Mouse (Mus musculus) embryonic fibroblast, embryonic 13.5 days (primary cell): ENCODE data around the gene Ift27. TPM values are rescaled to one million over a fixed set of nuclear protein-coding genes. Genes with fewer than 3 reads are reported as not detected.

Experiments used
- H3K27ac ChIP-seq: 2 replicates; pipeline ENCODE4 v1.5.1; 2012; ENCODE audit warnings: low read length, control low read depth, inconsistent platforms; ENCODE audit not compliant: insufficient read depth
- H3K4me1 ChIP-seq: 2 replicates; pipeline ENCODE4 v1.6.1; 2011; ENCODE audit warnings: low read length; ENCODE audit not compliant: control insufficient read depth, insufficient read depth
- H3K4me3 ChIP-seq: 2 replicates; pipeline ENCODE4 v1.5.1; 2011; ENCODE audit warnings: mild to moderate bottlenecking, control low read depth, low read length; ENCODE audit not compliant: insufficient read depth
- CTCF ChIP-seq: IDR thresholded peaks from 2 replicates; pipeline ENCODE4 v1.5.1; 2011; ENCODE audit warnings: mild to moderate bottlenecking, control low read depth, low read length, moderate library complexity, borderline replicate concordance; ENCODE audit not compliant: insufficient read depth
- POLR2A ChIP-seq: IDR thresholded peaks from 2 replicates; pipeline ENCODE4 v1.6.1; 2011; ENCODE audit warnings: low read depth, mild to moderate bottlenecking, control low read depth, low read length, moderate library complexity
- polyA plus RNA-seq: library from polyadenylated mRNA; stranded (reverse); fragments of >200 nt; gene quantifications from 2 replicates; pipeline ENCODE4 v1.2.4, GENCODE M21; 2011; ENCODE audit warnings: low read depth; ENCODE audit not compliant: missing spikeins, insufficient read length

Ift27 gene
- polyA plus RNA-seq, 1 experiment: 35.1 TPM

DNA sequence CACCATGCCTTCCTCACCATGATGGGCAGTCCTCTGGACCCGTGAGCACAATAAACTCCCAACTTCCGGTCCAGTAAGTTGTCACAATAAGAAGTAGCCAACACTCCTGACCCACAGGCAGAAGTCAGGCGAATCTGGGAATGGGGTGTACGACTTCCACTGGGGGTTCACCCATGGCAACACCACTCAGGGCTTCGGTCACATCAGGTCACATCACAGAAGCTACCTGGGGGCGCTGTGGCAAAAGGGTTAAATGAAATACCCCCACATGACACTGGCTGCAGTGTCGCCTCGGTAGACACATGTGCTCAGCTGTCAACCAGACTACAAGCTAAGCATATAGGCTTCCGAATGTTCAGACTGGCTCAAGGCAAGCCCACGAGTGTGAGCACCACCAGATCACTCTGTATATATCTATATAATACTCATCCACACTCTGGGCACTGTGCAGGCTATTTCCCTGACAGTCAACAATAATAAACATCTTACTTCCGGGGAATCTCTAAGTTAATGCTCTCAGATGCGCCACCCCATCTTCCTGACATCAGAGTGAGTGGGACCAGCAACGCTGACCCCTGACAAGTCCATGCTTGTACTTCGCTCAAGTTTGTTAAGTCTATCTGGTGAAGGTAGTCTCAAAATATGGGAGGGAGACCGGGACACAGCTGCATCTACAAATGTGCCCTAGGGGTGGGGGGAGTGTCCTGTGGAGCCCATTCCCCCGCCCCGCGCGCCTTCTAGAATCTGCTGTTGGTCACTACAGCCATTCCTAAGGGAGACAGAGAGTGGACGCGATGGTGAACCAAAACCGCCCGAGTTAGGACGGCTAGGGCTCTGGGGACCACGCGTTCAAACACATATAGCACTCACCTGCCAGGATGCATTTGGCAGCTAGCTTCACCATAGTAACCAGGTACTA, 749 bp downstream of the Ift27 start:
- H3K27ac ChIP-seq: no peak overlapping the region
- TF ChIP-seq POLR2A: no peak
- no peak for TF ChIP-seq CTCF
- no peaks in the 10 kb centered on the region; the same call in 1 of the 2 replicates for H3K4me1 ChIP-seq
- H3K4me3 ChIP-seq: peak overlapping the region; percentile 76

DNA sequence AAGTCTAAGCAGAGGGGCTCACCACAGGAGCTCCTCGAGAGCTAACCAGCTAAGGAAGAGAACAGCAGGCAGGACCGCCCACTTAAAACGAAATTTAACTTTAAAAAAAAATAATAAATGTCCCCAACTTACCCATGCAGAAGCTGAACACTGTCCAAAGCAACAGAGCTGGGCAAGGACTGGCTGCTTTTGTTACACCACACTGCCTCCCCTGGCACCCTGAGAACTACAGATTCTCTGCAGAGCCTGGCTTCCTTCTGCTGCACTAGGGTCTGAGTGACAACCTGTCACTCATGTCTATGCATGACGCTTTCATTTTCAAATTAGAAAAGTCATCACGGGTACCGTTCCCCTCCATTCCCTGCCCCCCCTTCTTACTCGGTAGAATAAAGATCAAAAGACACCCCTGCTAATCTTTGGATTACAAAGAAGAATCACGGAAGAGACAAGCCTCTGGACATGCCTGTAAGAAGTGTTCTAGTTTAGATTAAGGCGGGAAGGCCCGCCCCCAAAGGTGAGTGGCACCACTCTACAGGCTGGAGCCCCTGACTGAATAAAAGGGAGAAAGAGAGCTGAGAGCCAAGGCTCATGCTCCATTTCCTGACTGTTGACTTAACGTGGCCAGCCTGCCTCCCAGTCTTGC, 1.5 kb downstream of the Ift27 start:
- no peak for TF ChIP-seq POLR2A
- TF ChIP-seq CTCF: no peak
- H3K4me1 ChIP-seq: no peaks in the 10 kb centered on the region; the same call in 1 of the 2 replicates
- no peak overlapping the region for H3K27ac ChIP-seq
- no peak overlapping the region for H3K4me3 ChIP-seq

DNA sequence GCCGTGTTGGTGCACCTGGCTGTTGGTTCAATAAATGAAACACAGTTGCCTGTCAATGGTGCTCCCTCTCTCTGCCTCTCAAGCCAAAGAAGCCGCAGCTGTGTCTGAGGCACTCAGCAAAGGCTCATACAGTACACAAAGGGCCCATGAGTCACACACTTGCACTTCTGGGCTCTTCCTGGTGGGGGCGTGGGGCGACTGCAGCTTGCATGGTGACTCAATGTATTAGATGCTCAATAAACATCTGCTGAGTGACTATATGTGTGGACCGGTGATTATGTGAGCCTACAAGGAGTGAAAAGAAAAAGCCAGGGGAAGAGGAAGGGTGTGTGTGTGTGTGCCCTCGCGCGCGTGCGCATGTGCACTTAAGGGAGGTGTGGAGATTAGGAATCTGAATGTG, 2.3 kb downstream of the Ift27 start:
- no peaks in the 10 kb centered on the region; the same call in 1 of the 2 replicates for H3K4me1 ChIP-seq
- no peak overlapping the region for H3K27ac ChIP-seq
- H3K4me3 ChIP-seq: no peak overlapping the region
- TF ChIP-seq CTCF (no peak), POLR2A (no peak)

DNA sequence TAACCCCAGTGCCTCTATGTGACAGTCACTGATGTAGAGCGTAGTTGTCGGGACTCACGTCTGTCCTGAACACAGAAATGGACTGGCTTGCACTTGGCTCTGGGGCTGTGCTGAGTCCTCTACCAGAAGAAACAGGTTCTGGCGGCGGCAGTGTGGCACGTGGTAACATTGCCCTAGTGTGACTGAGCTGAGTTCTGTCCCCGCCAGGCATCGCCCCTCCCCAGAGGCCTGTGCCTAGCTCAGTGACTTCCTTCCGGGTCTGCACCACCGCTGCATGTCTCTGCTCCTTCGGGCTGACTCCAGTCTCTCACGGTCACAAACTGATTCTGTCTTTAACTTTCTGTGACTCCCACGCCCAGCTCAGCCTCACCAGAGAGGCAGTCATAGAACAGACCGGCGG, 3.2 kb downstream of the Ift27 start:
- Histone ChIP-seq H3K27ac (no peak overlapping the region), H3K4me1 (no peaks in the 10 kb centered on the region; the same call in 1 of the 2 replicates), H3K4me3 (no peak overlapping the region)
- TF ChIP-seq CTCF (no peak), POLR2A (no peak)

DNA sequence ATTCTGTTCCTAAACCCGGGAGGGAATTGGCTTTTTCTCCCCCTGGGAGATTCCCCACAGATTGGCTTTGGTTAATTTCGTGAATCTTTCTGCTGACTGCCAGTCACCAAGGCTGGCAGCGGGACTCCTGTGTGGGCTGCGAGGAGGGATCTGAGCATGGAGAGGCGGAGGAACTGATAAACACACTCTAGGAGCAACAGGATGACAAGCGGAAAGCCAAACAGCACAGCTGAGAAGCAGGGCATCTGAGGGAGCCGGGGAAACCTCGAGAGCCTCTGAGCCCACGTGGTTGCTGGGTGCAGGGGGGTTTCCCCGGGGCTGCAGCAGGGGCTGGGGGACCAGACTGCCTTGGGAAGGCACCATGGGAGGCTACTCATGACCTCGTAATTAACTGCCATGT, 4.3 kb downstream of the Ift27 start:
- H3K27ac ChIP-seq: no peak overlapping the region
- no peak overlapping the region for H3K4me3 ChIP-seq
- no peaks in the 10 kb centered on the region for H3K4me1 ChIP-seq
- no peak for TF ChIP-seq CTCF
- TF ChIP-seq POLR2A: no peak

DNA sequence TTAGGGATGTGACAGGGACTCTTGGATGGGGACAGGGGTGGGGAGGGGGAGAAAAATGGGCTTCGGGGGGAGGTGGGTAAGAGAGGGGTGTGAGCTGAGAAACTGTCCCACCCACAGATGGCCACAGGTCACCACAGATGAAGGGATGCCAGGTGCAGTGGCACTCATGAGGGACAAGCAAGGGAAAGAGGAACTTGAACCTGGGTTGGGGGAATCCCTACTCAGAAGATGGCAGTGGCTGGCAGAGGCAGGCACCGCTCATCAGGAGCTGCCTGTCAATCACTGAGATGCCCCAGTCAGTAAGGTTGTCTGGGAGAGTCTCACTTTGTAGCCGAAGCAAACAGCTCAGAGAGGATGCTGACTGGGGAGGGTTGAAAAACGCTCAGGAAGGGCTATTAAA, 8.6 kb downstream of the Ift27 start:
- Histone ChIP-seq H3K27ac (no peak overlapping the region), H3K4me1 (no peaks in the 10 kb centered on the region), H3K4me3 (no peak overlapping the region)
- no peak for TF ChIP-seq CTCF
- TF ChIP-seq POLR2A: no peak

DNA sequence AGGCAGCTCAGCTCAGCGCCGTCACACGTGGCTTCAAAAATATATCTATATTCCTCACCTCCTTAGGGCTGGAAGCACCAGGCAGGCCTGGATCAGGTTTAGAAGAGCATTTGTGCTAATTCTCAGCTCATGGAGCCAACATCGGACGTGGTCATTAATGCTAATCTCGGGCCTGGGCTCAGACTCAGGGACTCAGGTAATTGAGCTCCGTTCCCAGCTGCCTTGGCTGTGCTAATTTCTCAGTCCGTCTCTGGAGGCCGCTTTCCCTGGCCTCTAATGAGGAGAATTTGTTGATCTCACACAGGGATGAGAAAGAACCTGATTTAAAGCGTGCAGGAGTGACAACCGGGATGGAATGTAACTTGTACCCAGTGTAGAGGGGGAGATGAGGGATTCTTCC, 9.4 kb downstream of the Ift27 start:
- H3K27ac ChIP-seq: no peak overlapping the region
- no peak overlapping the region for H3K4me3 ChIP-seq
- no peak for TF ChIP-seq POLR2A
- H3K4me1 ChIP-seq: no peaks in the 10 kb centered on the region

DNA sequence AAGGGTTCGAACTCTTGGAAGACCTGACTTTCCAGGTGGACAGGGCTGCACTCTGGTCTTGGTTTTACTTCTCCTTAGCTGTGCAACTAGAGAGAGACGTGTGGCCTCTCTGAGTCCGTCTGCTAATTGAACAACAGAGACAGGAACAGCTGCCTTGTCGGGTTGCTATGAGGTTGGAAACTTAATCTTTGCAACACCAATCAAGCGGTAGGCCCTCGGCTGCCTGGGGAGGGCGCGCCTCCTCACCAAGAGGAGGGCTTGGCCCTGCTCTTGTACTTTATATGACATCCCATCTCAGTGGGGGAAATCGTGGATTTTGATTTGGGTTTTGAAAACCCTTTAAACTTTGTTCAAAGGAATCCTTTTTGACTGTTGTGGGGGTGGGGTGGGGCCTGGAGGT, 12.0 kb downstream of the Ift27 start:
- no peak overlapping the region for H3K4me3 ChIP-seq
- no peak for TF ChIP-seq POLR2A
- no peak for TF ChIP-seq CTCF
- no peaks in the 10 kb centered on the region for H3K4me1 ChIP-seq
- H3K27ac ChIP-seq: no peak overlapping the region

DNA sequence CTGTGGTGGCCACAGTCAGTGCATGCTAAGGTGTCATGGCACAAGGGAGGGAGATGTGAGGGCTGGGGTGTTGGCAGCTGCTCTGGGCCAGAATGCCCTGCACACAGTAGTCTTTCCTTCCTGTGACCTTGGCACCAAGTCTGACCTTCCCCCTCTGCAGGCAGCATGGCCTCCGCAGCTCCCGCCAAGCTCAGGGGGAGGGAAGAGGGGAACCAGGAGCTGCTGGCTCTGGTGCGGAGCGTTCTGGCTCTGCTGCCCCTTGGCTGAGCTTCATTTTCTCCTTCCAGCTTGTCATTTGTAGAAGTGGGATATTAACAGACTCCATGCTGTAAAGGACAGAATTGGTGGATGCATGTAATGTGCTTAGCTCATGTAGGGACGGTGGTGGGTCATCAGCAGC, 15.6 kb downstream of the Ift27 start:
- Histone ChIP-seq H3K4me1 (no peaks in the 10 kb centered on the region), H3K27ac (no peak overlapping the region), H3K4me3 (no peak overlapping the region)
- no peak for TF ChIP-seq CTCF
- no peak for TF ChIP-seq POLR2A

DNA sequence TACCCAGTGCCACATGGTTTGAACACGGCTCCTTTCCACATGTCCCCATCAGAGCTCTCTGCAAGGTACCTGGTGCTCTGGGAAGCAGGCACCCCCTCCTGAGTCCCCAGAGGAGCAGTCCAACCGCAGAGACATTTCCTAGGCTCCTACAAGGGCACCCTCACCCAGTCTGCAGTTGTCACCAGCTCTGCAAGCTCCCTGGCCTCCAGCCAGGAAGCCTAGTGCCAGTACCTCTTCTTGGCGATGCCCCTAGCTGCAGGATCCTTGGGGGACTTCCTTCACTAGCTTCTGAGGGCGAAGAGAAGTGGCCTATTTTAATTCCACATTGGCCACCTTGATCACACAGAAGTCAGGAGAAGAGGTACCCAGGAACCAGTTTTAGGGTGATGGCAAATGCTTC, 16.1 kb downstream of the Ift27 start:
- Histone ChIP-seq H3K4me3 (no peak overlapping the region), H3K27ac (no peak overlapping the region), H3K4me1 (no peaks in the 10 kb centered on the region)
- TF ChIP-seq CTCF: no peak
- TF ChIP-seq POLR2A: no peak
